Mouse (Mus musculus): Measurements from ENCODE around the gene Gripap1.

Gripap1 gene

GRCm38 (mm10) chrX:7867141-7867540 is 77.6 kb downstream of the Gripap1 start:
- no peak for DNase-seq (ENCODE audit: low spot score in 2 of 2)

DNA sequence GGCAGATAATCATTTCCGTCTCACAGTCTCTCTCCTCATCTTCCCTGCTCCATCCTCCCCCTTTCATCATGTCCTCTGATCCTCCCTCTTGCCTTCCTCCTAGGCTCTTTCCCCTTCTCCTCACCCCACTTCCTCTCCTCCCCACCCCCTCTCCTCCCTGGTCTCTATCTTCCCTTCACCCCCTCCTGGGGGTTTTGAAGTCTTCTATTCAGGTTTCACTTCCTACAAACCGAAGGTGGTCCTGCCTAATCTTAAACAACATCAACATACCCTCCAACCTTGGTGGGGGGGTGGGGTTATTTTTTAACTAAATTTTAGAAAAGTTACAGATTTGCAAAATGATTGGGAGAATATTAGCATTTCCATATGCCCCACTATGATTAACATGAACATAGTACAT is 78.9 kb downstream of the Gripap1 start:
- no peak for DNase-seq (ENCODE audit: low spot score in 2 of 2)

- no peak for DNase-seq (ENCODE audit: low spot score in 2 of 2)
These were observed 80.3 kb downstream of the Gripap1 start for GRCm38 (mm10) chrX:7869826-7870225.

Measured in right cerebral cortex, postnatal 36 days (tissue).